Mouse (Mus musculus) ovary, postnatal 10 days (tissue): ENCODE results near the gene Amdhd1.

ENCODE experiments used
- DNase-seq: peaks from one replicate; pipeline ENCODE4 v3.0.0; 2022; ENCODE audit warnings: low spot score

The Amdhd1 gene

DNA sequence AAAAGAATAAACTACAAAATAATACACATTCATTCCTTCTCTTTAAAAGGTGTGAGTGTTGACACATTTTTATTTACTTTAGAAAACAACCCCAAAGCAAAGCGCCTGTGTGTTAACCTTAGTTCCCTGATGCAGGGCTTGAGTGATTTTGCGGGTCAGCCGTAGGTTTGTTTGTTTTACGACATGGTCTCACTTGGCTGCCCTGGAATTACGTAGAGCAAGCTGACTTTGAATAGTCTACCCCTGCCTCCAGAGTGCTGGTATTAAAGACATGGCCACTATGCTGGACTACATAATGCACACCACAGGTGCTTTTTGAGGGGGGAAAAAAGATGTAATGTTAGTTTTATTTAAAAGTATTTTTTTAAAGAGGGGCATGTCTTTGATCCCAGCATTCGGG, 1.0 kb downstream of the Amdhd1 start:
- no peak for DNase-seq

DNA sequence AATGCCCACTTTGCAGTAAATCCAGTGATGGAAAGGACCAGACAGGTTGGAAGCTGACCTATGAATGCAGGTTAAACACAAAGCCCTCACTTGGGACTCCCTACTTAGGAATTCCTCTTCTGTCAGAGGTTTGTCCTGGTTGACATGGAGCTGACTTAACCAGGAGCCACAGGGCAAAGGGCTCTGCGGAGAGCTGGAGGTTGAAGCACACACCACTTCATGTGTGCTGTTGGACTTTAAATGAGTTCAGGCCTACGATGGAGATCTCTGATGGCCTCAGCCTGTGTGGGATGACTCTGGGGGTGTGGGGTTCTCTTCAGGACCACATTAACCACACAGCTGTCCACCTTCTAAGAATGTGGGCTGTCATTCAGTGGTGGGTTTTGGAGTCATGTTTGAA, 1.5 kb downstream of the Amdhd1 start:
- DNase-seq: no peak

DNA sequence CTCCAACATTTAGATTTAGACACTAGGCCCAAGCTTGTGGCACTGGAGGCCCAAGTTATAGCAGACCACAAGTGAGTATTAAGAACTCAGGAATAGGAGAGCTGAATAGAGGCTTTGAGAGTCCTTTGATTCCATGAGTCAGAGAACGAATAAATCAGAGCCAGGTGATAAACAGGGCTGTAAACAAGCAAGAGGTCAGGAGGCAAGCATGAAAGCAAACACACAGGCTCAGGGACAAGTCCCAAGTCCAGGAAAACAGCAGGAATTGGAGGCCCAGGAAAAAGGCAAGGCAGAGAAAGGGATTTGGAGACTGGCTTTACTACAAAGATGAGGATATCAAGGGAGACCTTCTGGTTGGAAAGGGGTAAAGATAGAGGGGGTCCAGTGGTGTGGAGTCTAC, 14.5 kb downstream of the Amdhd1 start:
- no peak for DNase-seq

DNA sequence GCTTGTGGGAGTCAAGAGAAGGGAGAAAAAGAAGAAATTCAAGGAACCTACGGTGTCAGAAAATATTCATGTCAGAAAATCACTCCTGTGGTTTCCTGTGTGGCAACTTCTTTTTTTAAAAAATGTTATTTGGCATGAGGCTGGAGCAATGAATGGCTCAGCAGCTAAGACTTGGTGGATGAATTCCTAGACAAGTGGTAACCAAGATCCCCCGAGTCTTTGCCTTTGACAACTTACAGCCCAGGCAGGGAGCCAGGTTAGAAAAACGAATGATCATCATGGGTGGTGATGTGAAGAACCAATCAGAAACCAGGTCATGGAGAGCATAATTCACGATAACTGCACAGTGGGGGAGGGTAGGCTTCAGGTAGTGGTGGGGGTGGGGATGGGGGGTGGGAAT, 18.8 kb downstream of the Amdhd1 start:
- DNase-seq: no peak

DNA sequence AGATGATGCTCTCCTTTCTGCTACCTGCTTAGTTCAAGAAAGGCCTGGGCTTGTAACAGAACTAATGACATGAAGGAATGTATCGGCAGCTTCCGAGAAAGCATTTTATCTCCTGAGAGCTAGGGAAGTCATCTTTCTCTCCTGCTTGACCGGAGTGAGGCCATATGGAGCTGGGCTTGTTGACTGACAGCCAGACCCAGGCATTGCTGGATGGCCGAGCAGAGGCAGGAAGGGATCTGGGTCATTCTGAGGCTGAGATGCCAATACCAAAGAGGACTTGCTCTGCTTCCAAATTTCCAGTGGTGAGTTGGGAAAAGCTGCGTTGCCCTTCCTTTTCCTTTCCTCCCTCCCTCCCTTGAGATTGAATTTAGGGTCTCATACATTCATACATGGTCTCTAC, 20.1 kb downstream of the Amdhd1 start:
- DNase-seq: no peak

DNA sequence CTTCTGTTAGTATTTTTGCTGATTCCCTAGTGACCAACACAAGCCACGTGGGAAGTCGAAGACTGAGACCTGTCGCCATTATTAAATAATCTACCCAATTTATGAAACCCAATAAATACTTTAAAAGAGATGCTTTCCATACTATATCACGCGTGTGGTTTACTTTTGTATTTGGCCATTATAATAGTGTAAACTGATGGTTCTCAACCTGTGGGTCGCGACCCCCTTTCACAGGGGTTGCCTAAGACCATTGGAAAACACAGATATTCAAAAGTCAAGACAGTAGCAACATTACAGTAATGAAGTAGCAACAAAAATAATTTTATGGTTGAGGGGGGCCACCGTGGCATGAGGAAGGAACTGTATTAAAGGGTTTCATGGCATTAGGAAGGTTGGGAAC, 20.7 kb downstream of the Amdhd1 start:
- no peak for DNase-seq

DNA sequence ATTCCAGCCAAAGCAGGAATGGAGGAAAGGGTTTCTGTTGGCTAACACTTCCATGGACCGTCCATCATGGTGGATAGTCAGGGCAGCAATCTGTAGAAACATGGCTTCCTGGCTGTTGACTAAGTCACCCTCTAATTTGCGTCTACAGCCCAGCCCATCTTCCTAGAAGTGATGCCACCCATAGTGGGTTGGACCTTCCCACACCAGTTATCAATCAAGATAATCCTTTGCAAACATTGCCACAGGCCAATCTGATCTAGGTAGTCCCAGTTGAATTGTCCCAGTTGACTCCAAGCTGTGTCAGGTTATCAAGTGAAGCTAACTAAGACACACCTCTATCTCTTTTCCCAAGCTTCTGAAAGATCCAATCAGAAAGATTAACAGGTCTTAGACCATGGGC, 21.2 kb downstream of the Amdhd1 start:
- DNase-seq: no peak

DNA sequence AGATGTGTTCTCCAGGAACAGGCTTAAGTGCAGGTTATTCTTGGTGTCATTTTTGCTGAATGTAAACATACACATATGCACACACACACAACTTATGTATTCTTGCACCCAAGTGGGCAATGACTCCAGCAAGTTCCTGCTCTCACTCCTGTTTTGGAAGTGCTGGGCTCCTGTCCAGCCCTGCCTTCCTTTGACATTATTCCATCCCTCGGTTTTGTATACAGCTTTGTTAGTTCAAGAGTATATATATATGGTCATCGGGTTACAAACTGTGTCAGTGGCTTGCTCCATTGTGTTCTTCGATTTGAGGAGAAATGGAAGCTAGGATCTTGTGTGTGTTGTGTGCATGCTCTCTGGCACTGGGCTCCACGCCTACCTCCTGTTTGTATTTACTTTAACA, 21.6 kb downstream of the Amdhd1 start:
- no peak for DNase-seq

DNA sequence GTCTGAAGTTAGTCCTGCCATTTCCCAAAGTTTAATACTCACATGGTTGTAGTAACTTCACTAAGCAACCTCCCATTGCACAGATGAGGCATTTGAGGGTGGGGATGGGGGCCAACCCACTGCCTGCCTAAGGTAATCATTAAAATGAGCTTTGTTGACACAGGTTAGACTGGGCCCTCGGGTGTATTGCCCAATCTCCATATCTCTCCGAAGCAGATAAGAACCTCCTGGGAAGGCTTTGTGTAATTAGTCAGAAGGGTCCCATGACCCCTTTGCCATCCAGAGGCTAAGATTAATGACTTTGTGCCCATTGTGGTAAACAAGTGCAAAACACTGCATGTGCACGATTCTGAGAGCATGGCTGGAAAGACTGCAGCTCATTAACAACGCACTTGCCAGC, 22.1 kb downstream of the Amdhd1 start:
- DNase-seq: no peak

DNA sequence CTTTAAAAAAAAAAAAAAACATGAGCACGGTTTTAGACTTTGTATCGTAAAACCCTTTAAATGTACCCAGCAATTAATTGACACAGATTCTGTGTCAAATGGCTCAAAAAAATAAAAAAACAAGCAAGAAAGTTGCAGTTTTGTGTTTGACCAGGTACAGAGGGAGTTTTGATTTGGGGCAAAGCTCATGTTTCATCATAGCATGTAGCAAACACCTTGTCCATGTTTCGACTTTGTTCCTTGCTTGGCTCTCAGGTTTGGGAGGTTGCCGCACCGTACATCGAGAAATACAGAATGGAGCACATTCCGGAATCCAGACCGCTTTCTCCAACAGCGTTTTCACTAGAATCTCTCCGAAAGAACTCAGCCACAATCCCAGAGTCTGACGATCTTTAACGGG, 23.9 kb downstream of the Amdhd1 start:
- DNase-seq: no peak

DNA sequence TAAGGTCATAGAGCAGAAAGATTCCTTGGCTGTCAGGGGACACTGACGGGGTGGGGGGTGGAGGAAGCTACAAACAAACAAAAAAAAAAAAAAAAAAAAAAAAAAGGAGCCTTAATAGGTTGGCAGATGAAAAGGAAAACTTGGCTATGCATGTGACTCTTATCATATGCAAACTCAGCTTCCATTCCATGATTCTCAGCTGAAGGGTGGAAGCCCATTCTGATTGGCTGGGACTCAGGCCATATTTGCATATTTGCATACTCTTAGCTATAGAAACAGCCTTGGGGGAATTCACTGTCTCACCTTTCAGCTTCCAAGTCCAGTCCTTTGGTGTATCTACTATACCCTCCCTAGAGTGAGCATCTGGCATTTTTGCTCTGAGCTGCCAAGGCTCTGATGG, 24.4 kb downstream of the Amdhd1 start:
- DNase-seq: no peak

DNA sequence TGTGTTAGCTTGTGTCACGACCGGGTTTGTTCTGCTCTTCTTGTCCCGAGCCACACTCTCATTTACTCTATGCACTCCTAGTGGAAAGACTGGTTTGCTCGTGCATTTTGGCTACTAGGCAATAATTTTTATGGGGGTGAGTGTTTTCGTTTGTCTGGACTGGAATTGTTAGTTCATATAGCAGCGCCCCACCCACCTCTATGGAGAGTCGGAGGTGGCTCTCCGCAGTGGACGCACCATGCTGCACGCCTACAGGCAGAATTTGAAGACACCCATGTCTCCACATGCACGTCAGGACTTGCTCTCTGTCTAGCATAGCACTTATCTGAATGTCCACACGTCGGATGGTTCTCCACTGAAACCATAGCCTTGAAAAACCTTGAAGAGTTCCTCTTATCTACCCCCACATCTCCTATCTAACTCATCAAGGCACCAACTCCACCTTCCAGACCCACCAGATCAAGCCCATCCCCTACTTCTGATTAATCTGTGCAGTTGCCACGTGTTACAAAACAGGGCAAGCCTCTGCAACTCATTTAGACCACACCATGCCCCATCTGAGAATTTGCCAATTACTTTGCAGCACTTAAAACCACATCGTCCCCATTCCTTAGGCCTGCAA, 30.2 kb downstream of the Amdhd1 start:
- no peak for DNase-seq

DNA sequence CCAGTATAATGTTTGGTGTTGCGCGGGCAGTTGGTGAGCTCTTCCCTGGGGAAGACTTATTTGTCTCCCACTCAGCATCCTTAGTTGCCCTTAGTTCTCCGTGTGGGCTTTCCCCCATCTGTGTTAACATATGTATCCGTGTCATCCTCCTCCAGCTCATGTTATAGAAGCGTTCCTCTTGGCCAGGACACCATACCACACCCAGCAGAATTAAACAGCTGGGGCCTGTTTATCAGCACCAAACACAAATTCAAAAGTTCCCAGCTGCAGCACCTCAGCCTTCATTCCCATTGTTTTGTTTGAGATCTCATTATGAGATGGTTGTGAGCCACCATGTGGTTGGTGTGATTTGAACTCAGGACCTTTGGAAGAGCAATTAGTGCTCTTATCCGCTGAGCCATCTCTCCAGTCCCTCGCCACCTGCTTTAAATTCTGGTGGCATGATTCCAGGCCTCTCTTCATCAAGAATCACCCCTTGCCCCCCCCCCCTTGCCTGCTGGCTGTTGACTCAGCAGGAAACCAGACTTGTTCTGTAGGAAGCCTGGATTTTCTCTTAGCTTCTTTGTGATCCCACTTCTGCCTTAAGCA, 31.4 kb downstream of the Amdhd1 start:
- no peak for DNase-seq

DNA sequence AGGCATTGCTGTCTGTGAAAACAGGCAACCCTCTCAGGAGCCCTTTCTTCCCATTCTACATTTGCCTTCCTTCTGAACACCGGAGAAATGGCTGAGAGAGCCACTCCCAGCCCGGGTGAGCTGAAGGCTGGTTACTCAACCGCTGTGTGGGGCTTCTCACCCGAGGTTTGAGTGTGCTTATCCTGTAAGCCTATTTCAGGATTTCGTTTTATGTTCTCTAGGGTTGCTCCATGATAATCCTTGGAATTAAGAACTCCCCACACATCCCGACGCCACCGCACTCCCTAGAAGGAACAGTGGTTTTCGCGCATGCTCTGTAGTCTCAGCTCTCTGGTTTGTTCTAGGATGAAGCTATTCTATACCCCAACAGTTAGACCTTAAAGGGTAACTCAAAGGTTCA, 38.5 kb downstream of the Amdhd1 start:
- DNase-seq: no peak

DNA sequence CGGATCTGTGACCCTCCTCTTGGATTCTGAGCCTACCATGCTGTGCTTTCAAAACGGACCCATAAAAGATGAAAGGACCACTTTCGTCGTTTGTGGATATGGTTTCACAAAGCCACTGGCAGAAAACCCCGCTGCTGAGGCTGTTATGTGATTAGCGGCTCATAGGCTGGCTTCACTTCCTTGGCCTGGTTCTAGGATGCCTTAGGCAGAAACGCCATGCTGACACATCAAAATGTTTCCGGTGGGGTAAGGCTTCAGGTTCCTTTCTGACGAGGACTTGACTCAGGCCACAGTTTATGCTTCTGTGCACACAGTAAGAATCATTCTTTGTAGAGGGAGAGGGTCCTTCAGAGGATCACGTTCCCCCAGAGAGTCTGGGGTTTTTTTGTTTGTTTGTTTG, 39.0 kb downstream of the Amdhd1 start:
- DNase-seq: no peak

DNA sequence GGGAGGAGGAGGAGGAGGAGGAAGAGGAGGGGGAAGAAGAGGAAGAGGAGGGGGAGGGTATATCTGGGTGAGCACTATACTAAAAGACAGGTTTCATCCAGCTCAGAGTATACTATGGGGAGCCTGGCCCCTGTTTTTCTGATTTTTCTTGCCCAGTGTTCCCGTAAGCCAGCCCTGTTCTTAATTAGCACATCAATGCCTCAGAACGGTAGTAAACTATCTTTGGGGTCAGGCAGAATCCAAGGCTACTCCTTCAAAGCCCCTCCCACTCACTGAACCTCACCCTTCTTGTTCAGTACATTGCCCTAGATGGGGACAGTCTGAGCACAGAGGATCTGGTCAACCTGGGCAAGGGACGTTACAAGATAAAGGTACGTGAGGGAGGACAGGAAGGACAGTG, 49.4 kb downstream of the Amdhd1 start:
- no peak for DNase-seq

DNA sequence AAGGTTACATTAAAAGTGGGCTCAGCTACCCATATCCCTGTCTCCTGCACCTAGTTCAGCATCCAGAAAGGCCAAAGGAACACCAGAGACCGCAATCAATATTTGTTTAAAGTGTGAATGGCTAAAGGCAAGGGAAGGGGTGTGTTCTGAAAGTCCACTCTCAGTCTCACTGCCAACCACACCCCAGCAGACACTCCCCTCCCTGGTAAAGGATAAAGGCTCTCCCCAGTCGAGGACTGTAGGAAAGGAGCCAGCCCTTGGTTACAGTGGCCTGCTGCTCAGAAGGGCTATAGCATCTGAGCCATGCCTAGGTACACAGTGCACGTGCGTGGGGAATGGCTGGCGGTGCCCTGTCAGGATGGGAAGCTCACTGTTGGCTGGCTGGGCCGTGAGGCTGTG, 51.0 kb downstream of the Amdhd1 start:
- no peak for DNase-seq

DNA sequence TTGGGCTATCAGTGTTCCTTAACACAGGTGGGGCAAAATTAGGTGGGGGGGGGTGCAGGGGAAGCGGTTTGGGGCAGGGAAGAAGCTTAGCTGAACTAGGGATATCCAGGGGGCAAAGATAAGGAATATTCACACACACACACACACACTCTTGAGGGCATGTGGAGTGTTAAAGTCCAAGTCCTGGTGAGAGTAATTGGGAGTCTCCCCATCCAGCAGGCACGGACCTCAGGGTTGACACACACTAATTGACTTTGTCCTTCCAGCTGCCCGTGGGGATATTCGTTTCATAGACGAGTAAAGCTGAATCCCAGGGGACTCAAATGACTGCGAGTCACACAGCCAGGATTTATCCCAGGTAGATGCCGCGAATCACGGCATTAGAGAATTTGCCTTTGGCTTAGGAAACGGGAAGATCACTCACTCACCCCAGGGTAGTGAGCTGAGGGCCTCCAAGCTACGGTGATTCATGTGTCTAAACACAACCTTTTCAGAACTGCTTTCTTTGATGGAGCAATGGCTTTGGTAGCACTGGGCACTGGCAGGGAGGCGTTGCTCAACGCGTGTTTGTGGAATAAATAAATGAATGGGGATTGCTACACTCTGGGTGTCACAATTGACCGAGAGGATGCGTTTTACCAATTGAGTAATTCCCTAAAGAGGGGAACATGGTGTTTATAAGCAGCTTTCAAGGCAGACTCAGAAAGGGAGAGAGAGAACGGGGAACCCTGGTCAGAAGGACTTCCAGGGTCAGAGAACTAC, 51.6 kb downstream of the Amdhd1 start, which contains the start of gene Hal:
TSS of gene Hal (plus strand) at position 703 of the 762 bp plus-strand sequence.
- no peak for DNase-seq

DNA sequence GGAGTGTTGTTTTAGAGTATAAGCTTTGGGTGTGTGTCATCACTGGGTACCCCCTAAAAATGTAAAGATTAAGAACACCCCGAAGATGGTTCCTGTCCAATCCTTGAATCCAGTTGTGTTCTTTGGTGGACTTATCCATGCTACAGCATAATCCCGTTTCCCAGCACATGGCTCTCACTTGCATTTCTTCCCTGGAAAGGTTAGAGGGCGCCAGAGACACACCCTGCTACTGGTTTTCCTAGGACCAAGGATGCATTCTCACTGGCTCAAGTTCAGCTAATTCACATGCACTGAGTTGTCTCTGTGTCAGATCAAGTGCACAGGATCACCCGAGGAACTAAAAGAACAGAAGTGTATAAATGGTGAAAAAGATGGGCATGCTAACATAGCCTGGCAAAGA, 53.2 kb downstream of the Amdhd1 start:
- DNase-seq: no peak

DNA sequence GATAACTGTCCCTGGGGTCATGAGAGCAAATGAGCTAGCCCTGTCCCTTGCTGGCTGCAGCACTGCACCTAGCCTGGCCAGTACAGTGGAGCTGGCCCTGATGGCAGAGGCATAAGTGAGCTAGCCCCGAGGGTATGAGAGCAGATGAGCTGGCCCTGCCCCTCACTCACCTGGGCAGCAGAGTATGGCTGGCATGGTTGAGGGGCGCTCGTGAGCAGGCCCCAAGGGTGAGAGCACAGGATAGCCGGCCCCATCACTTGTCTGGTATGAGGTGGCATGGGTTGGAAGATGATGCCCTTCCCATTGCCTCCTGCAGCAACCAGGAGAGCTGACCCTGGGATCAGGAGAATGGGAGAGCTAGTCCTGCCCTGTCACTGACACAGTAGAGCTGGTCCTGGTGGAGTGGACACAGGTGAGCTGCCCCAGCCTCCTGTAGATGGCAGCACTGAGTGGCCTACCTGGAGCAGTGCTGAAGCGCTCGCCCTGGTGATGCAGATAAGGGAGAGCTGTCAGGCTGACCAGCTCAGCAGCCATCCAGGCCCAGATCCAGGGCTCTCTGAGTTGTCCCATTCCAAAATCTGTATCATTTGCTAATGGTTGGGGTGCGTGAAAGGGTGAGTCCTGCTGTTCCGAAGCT, 54.7 kb downstream of the Amdhd1 start:
- DNase-seq: no peak

DNA sequence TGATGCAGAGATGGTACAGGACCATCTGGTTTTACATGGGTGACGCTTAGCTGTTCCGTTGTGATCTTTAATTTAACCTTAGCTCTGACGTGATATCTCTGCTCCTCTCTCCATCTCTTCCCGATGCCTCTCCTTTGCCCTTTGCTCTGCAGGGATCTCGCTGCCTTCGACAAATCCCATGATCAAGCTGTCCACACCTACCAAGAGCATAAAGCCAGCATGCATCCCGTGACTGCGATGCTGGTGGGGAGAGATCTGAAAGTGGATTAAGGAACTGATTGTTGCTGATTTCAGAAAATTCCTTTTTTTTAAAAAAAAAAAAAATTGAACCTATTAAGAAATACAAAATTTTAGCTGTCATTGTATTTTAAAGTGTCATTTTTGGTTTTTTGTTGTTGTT, 55.3 kb downstream of the Amdhd1 start:
- no peak for DNase-seq
